Mouse (Mus musculus) left cerebral cortex, postnatal 10 days (tissue): ENCODE results near the gene Tepsin. TPM values are rescaled to one million over a fixed set of nuclear protein-coding genes. Genes with fewer than 3 reads are reported as not detected.

Experiments used
- DNase-seq, 2 experiments: peaks; one replicate each; pipeline ENCODE4 v3.0.0; 2021 to 2022; ENCODE audit warnings: low spot score in 2 of 2, mixed read lengths in 1 of 2; ENCODE audit errors: extremely low spot score in 1 of 2
- intact Hi-C: fragments of 180-260 bp; cut with DNase I; formaldehyde crosslinking; loops from one replicate; pipeline ENCODE4 v1.15.1; 2025
- total RNA-seq, 2 experiments: library from RNA; stranded (reverse); gene quantifications; 2 replicates each; pipeline ENCODE4 v1.2.3; 2021

Tepsin gene
- total RNA-seq, 2 experiments from 2014 or later, result 17.5 to 21.4 TPM

- no peak for DNase-seq
- intact Hi-C loops, result no loop called here
These were observed 27.5 kb downstream of the Tepsin start for GRCm38 (mm10) chr11:120071065-120071464.

GRCm38 (mm10) chr11:120070286-120070930 is 28.1 kb downstream of the Tepsin start:
- intact Hi-C loops, result no loop called here
- DNase-seq, result no peak

- intact Hi-C loops, result no loop called here
- DNase-seq, result no peak
These were observed 29.3 kb downstream of the Tepsin start for GRCm38 (mm10) chr11:120069261-120069660.

- no peak for DNase-seq
These were observed 30.7 kb downstream of the Tepsin start for GRCm38 (mm10) chr11:120067834-120068233.

GRCm38 (mm10) chr11:120065291-120065690 is 33.2 kb downstream of the Tepsin start:
- peak in 1 of 2 experiments; percentile 83 for DNase-seq
- intact Hi-C loops, result no loop called here

More at GRCm38 (mm10) chr11:120067834-120068233, 30.7 kb downstream of the Tepsin start:
- intact Hi-C loops, result no loop called here

GRCm38 (mm10) chr11:120064668-120065040 is 33.9 kb downstream of the Tepsin start:
- no peak for DNase-seq

GRCm38 (mm10) chr11:120064006-120064667 is 34.4 kb downstream of the Tepsin start:
- intact Hi-C loops, result no loop called here

More at GRCm38 (mm10) chr11:120064668-120065040, 33.9 kb downstream of the Tepsin start:
- intact Hi-C loops, result no loop called here

GRCm38 (mm10) chr11:120063326-120063725 is 35.2 kb downstream of the Tepsin start:
- intact Hi-C loops, result no loop called here
- no peak for DNase-seq

More at GRCm38 (mm10) chr11:120064006-120064667, 34.4 kb downstream of the Tepsin start:
- DNase-seq, result no peak

- intact Hi-C loops, result no loop called here
- no peak for DNase-seq
These were observed 37.9 kb downstream of the Tepsin start for GRCm38 (mm10) chr11:120060634-120061033.

- intact Hi-C loops, result no loop called here
- DNase-seq, result no peak
These were observed 42.4 kb downstream of the Tepsin start for GRCm38 (mm10) chr11:120055953-120056732.

- no peak for DNase-seq
- intact Hi-C loops, result no loop called here
These were observed 44.7 kb downstream of the Tepsin start for GRCm38 (mm10) chr11:120053846-120054245.

- peak in 1 of 2 experiments; percentile 72 for DNase-seq
- intact Hi-C loops, result no loop called here
These were observed 46.3 kb downstream of the Tepsin start for GRCm38 (mm10) chr11:120052274-120052673.

GRCm38 (mm10) chr11:120051124-120051811 is 47.3 kb downstream of the Tepsin start:
- intact Hi-C loops, result no loop called here

GRCm38 (mm10) chr11:120049067-120049466 is 49.5 kb downstream of the Tepsin start:
- intact Hi-C loops, result no loop called here
- DNase-seq, result no peak

More at GRCm38 (mm10) chr11:120051124-120051811, 47.3 kb downstream of the Tepsin start:
- DNase-seq, result no peak

GRCm38 (mm10) chr11:120048252-120048556 is 50.3 kb downstream of the Tepsin start:
- intact Hi-C loops, result no loop called here
- peak; percentile 46 to 83 for DNase-seq

GRCm38 (mm10) chr11:120047531-120048251 is 50.8 kb downstream of the Tepsin start:
- DNase-seq, result no peak
- intact Hi-C loops, result no loop called here

GRCm38 (mm10) chr11:120046553-120047191 is 51.9 kb downstream of the Tepsin start, which contains the start of gene Aatk:
TSS of gene Aatk (minus strand) at chr11:120047167.
- no peak for DNase-seq
- intact Hi-C loops, result no loop called here
